Mouse (Mus musculus) retina, postnatal 7 days (tissue): ENCODE results near the gene Mrpl58.

ENCODE experiments used
- DNase-seq: peaks from one replicate; pipeline ENCODE4 v3.0.0-alpha.2; 2012; ENCODE audit warnings: low read depth, low spot score

The Mrpl58 gene

DNA sequence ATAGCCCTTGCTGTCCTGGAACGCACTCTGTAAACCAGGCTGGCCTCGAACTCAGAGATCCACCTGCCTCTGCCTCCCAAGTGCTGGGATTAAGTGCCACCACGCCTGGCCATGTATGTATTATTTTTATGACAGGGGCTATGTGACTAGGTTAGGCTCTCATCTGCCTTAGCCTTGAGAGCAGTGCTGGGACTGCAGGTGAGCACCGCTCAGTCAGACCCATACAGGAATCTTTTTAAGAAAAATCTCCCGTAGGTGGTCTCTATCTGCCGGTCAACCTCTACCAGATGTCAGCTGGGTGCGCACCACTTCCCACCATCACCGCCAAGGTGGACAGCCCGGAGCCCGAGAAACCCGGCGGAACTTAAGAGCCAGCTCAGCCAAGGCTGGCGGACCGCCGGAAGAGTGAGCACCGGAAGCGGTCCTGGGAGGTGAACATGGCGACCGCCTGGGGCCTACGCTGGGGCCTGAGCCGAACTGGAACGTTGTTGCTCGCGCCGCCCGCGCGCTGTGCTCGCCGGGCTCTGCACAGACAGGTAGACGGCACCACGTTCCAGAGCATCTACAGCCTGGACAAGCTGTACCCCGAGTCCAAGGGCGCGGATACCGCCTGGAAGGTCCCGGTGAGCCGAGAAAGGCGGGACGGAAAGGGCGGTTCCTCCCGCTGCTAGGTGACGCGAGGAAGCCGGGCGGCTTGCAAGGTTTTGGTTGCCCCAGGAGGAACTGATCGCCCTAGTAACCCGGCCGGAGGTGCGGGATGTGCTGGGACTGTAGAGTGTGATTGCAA, at the start of gene Mrpl58:
Mrpl58 (plus strand) TSS at position 415 of the 787 bp plus-strand sequence.
- peak; percentile 77 for DNase-seq

DNA sequence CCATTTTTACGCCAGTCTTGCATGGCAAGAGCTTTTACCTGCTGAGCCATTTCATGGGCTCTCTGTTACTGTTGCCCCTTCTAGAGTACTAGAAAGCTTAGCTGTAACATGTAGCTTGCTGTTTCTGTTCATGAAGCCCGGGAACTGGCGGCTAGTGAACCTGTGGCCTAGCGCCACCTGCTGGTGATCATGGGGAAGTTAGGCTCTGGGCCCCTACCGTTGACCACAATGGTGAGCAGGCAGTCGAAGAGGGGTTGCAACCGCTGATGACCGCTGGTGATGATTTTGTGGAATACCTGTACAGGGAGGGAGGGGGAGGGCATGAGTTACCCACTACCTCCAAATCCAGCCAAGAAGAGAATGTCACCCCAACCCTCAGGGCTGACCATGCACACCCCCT, 49.4 kb upstream of the Mrpl58 start:
- peak; percentile 80 for DNase-seq

DNA sequence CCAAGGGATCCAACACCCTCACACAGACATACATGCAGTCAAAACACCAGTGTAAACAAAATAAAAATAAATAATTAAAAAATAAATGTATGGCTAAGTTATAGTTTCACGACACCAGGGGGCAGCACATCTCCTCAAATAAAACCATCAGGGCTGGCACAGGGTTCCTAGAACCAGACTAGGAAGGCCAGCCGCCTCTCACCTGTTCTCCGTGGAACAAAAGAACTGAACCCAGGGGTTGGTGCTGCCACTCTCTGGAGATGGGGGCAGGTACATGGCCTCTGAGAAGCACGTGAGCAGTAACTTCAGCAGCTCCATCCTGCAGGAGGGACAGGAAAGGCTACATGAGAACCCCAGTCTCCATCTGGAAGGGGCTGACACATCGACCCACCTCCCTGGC, 45.1 kb upstream of the Mrpl58 start:
- peak; percentile 68 for DNase-seq

DNA sequence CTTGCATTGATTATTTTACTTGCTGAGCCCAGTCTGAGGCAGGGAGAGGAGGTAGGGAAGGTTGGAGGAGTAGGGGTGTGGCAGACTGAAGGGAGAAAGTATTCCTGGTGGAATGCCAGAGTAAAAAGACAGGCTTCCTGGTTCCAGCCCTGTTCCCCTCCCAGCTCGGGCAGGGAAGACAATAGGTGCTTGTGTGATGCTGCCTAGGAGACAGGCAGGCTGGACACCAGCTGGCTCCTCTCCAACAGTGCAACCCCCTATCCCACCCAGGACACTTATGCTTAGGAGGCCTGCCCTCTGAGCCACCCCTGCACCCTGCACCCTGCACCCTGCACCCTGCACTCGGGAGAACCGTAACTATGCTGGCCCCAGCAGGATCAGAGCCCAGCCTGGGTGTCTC, 44.3 kb upstream of the Mrpl58 start:
- no peak for DNase-seq

DNA sequence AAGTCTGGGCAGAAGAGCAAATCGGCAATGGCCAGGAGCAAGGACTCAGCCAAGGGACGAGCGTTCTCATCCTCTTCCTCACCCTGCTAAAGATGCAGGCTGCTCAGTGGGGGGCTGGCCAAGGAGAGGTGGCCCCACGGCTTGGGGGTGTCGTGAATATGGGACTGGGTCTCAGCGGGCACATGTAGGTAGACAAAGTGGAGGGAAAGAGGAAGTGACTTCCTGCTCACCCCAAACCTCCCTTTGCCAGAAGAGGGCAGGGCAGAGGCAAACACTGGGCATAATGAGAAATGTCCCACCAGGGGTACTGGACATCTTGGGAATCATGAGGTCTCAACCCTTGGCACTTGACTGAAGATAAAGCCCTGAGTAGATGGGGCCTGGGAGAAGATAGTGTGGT, 43.8 kb upstream of the Mrpl58 start:
- DNase-seq = no peak

DNA sequence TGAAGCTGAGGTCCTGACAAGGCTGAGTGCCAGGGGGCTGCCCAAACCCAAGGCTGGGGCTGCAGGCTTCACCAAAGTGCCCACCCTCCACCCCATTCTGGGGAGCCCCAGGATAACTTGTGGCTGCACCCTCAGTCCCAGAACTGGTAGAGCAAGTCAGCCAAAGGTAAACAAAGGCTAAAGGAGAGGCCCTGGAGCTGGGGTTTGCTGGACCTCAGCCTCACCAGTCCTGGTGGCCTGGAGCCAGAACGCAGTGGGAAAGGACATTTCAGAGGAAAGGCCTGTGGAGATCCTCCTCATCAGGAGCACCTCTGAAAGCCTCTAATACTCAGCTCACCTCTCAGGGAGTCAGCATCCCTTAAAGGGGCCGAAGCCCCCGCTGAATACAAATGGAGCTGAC, 39.4 kb upstream of the Mrpl58 start:
- DNase-seq = no peak

DNA sequence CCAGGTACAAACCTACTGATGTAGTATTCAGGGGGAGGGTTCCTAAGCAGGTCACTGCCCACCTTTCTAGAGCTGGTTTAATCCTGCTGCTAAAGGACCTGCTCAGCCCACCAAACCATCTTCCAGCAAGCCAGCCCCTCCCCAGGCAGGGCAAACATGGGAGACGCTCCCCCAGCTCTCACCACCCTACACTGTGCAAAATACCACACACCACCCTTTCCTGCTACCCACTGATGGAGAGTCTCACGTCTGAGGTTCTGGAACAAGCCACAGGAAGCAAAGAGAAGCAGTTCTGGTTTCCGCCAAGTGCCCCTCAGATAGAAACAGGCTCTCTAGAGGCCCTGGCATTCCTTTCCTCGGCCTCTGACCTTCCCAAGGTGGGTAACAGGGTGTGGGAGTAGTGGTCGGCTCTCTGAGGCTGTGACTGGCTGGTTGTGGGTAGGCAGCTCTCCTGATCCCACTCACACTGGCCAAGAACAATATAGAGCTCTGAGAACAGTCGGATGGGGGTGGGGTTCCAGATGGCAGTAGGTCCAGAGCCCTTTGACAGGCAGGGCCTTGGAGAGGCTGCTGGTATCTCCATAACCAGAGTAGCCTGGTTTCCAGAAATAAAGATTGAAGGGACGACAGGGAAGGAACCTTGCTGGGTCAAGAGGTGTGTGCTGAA, 37.4 kb upstream of the Mrpl58 start:
- no peak for DNase-seq

DNA sequence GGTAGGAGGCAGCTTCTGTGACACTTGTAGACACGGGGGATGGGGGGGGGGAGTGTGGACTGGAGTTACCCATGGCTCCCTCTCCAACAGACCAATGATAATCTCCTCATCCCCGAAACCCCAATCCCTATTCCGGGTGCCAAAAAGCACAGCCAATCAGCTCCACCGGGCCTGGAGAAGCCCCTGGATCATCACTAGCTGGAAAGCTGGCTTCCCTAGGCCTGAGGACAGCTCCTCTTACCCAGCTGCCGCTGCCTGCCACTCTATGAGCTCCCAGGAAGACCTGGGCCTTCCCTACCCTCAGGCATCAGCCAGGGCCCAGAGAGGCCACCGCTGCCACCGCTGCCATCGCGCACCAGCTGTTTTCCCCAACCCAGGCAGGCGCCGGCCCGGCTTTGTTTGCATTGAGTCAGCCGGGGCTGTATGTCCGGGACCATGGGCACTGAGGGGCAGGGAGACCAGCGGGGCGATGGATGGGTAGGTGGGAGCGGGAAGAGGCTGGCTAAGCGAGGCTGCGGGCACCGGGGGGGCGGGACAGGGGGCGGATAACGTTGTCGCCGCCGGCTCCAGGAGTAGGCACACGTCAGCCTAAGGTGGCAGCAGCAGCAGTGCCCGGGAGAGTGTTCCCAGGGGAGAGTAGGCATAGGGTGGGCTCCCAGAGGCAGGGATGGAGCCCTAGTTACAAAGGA, 36.7 kb upstream of the Mrpl58 start:
- DNase-seq = no peak

DNA sequence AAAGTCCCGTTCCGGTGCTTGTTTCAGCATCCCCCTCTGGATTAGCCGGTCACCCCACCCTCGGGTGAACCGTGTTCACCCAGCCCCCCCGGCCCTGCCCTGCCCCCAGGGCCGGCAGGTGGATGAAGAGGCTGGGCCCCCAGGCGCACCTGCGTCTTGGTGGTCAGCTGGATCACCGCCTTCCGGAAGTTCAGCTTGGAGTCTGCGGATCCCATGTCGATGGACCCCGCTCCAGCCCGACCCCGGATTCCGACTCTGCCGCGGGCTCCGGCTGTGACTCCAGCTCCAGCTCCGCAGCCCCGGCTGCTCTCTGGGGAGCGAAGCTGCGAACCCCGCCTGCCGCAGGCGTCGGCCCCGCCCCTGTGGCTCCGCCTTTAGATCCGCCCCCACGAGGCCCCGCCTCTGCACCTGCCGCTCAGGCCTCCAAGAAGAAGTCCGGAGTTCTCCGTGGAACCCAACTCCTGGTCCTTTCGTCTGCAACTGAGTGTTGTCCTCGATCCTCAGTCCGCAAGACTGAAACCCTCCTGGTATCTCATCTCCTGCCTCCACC, 36.1 kb upstream of the Mrpl58 start, which contains the start of gene Hid1:
Hid1 (minus strand) TSS at position 362 of the 550 bp plus-strand sequence.
- no peak for DNase-seq

DNA sequence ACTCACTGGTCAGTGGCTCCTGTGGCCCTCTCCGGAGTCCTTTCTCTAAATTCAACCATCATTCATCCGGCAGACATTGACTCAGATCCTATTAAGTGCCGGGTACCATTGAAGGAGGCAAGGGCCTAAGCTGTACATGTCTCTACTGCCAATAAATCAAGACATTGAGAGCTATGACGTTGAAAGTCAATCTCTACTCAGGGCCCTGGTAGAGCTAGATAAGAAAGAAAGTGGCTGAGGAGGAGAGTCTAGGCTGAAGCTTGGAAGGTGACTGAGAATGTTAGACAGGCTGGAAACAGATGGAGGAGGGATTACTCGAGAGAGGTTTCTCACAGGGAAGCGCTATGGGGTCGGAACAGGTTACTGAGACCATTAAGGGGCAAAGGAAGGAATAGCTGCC, 33.2 kb upstream of the Mrpl58 start:
- DNase-seq = no peak

DNA sequence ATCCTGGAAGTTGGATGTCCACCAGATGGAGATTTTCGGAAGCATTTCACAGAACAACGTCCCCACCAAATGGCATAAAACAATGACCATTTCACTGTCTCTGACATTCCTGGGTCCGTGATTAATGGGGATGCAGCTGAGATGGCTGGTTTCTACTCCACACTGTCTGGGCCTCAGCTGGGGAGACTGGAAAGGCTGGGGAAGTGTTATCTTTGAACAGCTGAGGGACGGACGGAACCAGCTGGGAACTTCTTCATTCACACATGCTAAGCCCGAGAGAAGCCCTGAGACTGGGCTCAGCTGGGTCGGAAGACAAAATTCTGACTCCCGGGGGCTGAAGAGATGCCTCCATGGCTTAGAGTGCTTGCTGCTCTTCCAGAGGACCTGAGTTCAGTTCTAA, 32.2 kb upstream of the Mrpl58 start:
- DNase-seq = no peak

DNA sequence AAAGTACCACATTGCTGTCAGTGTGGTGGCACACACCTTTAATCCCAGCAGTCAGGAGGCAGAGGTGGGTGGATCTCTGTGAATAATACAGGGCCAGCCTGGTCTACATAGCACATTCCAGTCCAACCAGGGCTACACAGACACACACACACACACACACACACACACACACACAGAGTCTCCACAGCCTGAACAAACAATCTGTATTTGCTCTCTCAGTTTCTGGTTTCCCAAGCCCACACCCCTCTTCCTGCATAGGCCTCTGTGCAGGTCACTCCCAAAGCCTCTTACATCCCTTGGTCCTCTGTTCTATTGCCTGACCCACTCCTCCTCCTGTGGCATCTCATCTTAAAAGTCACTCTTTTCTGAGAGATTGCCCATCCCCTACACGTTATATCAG, 31.5 kb upstream of the Mrpl58 start:
- no peak for DNase-seq

DNA sequence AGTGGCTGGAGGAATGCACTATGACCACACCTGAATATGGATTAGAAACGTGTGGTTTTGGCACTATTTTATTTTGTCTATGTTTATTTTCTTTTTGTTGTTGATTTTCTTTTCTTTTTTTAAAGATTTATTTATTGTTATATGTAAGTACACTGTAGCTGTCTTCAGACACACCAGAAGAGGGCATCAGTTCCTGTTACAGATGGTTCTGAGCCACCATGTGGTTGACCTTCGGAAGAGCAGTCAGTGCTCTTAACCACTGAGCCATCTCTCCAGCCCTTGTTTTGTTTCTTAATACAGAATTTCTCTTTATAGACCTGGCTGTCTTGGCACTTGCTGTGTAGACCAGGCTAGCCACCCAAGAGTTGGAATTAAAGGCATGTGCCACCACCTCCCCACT, 30.8 kb upstream of the Mrpl58 start:
- DNase-seq = no peak

DNA sequence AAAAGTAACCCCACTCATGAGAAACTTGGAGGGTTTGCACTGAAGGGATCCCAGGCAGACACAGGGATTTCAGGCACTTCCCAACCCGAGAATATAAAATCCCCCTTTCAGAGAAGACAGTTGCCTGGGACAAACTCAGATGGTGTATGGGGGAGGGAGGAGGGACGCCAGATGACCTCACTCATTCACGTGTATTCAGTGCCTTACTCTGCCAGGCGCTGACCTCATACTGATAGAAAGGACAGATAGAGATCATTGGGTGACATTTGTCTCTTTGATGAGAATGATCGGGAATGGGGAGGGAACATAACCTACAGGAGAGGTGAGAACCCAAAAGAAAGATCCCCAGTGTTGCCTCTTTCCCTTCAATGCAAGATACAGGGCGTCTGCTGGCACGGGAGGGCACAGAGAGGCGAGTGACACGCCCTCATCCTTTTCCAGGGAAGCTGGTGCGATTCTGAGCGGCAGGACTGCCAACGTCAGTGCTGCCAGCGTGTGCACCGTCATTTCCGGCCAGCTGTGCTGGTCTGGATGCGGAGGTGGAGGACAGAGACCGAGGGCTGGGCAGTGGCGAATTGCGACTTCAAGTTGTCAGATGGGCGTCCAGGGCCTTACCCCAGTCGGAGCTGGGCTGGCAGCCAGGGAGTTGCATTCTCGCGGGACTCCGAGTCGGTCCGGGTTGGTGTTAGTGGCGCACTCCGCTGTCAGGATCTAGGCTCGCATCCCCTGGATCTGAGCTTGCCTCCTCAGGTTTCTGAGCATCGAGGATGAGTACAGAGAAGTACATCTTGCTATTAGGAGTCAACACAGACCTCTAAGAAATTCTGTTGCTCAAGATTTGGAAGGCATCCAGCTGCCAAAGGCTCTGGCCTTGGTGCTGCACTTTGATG, 29.5 kb upstream of the Mrpl58 start:
- DNase-seq = no peak

DNA sequence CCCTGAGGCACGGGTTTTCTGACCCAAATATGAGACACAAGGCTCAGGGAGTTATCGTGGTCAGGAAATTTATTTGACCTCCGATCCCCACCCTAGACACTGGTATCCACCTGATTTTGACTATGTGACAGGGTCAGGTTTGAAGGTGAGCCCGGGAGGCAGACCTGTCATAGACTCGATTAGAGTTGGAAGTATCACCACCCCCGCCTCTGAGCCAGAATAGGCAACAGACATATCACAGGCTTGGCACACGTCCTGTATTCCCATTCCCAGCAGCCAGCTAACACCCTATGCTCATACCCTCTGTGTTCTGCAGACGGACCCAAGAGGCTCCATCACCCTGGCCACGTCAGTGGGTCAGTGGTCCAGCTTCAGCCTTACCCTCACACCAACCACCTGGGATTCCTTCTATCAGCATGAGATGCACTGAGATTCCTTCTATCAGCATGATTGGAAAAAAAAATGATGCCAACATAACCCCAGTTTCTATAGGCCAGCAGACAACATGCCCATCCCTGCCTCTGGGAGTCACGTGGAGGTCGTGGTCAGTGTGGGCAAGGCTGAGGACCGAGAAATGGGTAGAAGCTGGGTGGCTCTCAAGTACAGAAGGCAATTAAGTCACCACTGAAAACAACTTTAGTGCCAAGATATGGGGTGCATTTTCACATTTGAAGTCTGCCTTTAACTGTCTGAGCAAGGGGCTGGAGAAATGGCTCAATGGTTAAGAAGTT, 28.7 kb upstream of the Mrpl58 start:
- no peak for DNase-seq

DNA sequence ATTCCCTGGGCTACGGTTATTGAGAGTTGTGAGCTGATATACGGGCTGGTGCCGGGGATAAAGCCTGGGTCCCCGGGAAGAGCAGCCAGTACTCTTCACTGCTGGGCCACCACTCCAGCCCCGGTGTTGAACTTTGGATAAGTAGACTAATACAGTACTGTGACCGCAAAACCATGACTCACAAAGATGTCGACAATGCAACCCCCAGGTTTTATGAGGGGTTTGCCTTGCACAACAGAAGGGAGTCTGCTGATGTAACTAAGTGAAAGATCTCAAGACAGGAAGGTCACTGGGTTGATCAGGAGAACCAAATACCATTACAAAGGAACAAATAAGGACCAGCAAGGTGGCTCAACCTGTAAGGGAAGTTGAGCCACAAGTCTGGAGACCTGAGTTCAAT, 26.8 kb upstream of the Mrpl58 start:
- no peak for DNase-seq

DNA sequence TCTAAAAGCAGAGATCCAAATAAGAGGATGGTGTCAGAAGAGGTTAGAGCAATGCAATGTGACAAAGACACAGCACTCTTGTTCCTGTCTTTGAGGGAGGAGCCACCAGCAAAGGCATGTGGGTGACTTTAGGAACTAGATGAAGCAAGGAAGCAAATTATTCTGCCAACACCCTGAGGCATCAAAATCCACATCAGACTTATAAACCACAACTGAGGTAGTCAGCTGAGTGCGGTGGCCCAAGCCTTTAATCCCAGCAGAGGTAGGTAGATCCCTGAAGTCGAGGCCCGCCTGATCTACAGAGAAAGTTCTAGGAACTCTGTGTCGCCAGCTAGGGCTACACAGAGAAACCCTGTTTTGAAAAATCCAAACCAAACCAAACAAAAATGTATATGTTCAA, 26.3 kb upstream of the Mrpl58 start:
- DNase-seq = no peak

DNA sequence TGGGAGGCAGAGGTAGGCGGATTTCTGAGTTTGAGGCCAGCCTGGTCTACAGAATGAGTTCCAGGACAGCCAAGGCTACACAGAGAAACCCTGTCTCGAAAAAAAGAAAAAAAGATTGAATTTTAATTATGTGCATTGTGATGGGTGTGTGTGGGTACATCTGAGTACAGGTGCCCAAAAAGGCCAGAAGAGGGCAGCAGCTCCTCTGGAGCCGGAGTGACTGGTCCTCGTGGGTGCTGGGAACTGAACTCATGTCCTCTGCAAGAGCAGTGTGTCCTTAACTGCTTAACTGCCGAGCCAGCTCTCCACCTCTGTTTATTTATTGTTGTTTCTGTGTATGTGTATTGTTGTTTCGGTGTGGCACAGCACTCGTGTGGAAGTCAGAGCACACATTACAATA, 25.7 kb upstream of the Mrpl58 start:
- DNase-seq = no peak

DNA sequence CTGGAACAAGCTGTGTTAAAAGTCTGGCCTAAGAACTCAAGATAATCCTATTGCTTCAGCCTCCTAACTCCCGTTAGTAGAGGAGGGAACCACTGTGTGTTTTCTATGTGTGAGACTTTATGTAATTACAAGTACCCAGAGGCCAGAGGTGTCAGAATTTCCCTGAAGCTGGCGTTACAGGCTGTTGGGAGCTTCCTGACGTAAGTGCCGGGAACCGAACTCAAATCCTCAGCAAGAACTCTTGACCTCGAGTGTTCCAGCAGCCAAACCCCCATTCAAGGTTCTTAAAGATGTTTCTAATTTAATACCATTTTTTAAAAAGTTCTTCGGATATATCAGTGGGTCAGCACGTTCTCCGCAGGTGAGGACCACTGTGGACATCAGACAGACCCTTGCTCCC, 22.3 kb upstream of the Mrpl58 start:
- no peak for DNase-seq

DNA sequence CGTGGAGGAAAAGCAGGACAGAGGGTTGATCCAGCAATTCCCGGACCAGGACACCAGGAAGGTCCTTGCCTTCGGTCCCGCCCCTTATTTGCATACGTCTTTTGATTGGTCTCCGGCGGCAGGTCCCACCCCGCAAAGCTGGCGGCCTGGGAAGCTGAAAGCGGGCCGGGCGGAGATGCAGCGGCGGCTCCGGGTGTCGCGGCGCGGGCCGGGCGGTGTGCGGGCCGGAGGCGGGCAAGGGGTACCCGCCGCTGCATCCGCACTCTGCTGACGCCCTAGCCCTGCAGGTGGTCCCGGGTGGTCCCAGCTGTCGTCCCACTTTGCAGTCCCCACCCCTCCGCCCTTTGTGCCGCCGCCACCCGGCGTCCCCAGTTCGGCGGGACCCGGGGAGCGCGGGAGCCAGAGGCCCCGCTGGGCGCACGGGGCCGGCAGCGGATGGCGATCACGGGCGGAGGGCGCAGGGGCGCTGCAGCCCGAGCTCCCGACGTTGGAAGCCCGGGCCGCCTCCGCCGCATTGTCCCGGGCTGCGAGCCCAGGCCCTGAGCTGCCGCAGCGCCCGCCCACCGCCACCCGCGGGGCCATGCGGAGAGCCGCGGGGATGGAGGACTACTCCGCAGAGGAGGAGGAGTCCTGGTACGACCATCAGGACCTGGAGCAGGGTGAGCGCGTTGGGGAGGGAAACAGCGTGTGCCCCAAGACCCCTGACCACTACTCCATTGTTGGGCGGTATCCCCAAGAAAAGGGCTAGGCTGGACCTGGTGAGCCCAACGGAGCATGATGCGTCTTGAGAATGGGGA, 21.6 kb upstream of the Mrpl58 start, which contains the start of gene Cdr2l:
Cdr2l (plus strand) TSS at position 174 of the 797 bp plus-strand sequence.
- peak; percentile 87 for DNase-seq
